Mouse (Mus musculus) forebrain, embryonic 16.5 days (tissue): ENCODE results near the gene Ddx20. TPM values are rescaled to one million over a fixed set of nuclear protein-coding genes. Genes with fewer than 3 reads are reported as not detected.

Experiments
- ATAC-seq: fragments of 200-750 bp; cut with Nextera tagmentation; 2 replicates; pipeline ENCODE4 v1.8.0; 2017; ENCODE audit warnings: mild to moderate bottlenecking, moderate library complexity
- H3K27ac ChIP-seq: fragments of 300-500 bp; sonication (generic); 2 replicates; pipeline ENCODE4 v1.5.1; 2014; ENCODE audit warnings: low read length, control low read depth
- H3K27me3 ChIP-seq: fragments of 300-500 bp; sonication (generic); replicated peaks from 2 replicates; pipeline ENCODE4 v1.6.1; 2014; ENCODE audit warnings: low read length; ENCODE audit not compliant: control insufficient read depth, insufficient read depth
- H3K36me3 ChIP-seq: fragments of 300-500 bp; sonication (generic); 2 replicates; pipeline ENCODE4 v1.6.1; 2014; ENCODE audit not compliant: control insufficient read depth, insufficient read depth
- H3K4me1 ChIP-seq: fragments of 300-500 bp; sonication (generic); replicated peaks from 2 replicates; pipeline ENCODE4 v1.6.1; 2014; ENCODE audit warnings: low read length; ENCODE audit not compliant: control insufficient read depth, insufficient read depth
- H3K4me2 ChIP-seq: fragments of 300-500 bp; sonication (generic); 2 replicates; pipeline ENCODE4 v1.6.1; 2014; ENCODE audit warnings: mild to moderate bottlenecking, low read length, control low read depth
- H3K4me3 ChIP-seq: fragments of 300-500 bp; sonication (generic); replicated peaks from 2 replicates; pipeline ENCODE4 v1.5.1; 2014; ENCODE audit warnings: mild to moderate bottlenecking, low read length, control low read depth
- H3K9ac ChIP-seq: fragments of 300-500 bp; sonication (generic); replicated peaks from 2 replicates; pipeline ENCODE4 v1.6.1; 2014; ENCODE audit warnings: low read depth, low read length, control low read depth
- H3K9me3 ChIP-seq: fragments of 300-500 bp; sonication (generic); 2 replicates; pipeline ENCODE4 v1.6.1; 2016; ENCODE audit warnings: low read length; ENCODE audit not compliant: control insufficient read depth
- WGBS: fragments of 180-500 bp; shearing (Covaris S2); extraction: QIAGEN DNeasy Blood & Tissue Kit; methylation state at CpG from one replicate; pipeline ENCODE4 v1.1.7; 2014; 5-methylcytosine and 5-hydroxymethylcytosine counted together
- polyA plus RNA-seq: library from polyadenylated mRNA; unstranded; fragments of >200 nt; fragmentation: Nextera tagmentation; extraction: Ambion mirVana; gene quantifications from 2 replicates; pipeline ENCODE4 v1.2.1, GENCODE M21; 2015

The Ddx20 gene
- polyA plus RNA-seq: 31.6 and 35.3 TPM in 2 replicates

DNA sequence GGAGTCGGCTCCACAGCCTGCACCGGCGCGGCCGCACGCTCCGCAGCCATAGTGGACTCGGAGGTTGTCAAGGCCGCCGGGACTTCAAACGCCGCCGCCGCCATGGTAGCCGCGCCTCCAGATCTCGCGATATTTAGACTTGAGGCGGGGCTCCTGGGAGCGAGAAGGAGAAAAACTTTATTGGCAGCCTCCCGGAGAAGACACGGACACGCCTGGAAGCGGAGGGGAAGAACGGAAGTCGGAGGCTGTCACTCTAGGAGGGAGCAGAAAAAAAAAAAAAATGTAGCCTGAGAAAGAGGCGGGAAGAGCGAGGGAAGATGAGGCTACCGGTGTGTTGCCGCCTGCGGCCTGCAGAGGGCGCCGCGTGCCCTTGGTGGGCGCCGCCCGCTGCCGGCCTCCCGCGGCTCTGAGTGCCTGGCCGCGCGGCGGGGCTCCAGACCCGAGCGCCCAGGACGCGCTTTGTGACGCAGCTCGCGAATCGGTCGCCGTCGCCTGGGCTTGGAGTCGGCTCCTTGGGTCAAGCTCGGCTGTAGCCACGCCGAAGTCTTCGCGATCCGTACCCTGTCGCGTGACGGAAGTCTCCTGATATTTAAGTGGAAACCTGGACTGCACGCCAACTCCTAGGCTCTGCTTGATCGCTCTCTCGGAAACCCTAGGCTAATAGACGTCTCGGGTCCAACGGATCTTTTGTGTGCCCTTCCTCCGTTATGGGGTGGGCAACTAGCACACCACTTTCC lies at the start of gene Ddx20:
TSS of gene Ddx20 (minus strand) at position 251 of the 737 bp plus-strand sequence.
- H3K4me2 ChIP-seq: peak within 1 kb of the TSS; percentile 72
- peak; percentile 97 for ATAC-seq
- H3K4me1 ChIP-seq: peaks cover 13% of the 10 kb centered on the region
- no peaks in the 10 kb centered on the region for H3K27me3 ChIP-seq
- H3K9me3 ChIP-seq: no peaks in the 10 kb centered on the region
- peak within 1 kb of the TSS; percentile 83 for H3K4me3 ChIP-seq
- WGBS: under 1% methylated on average over 72 of the region's 72 CpGs
- peak within 1 kb of the TSS; percentile 90 for H3K9ac ChIP-seq
- peak within 1 kb of the TSS; percentile 88 for H3K27ac ChIP-seq
- H3K36me3 ChIP-seq: peaks cover 5% of the 10 kb centered on the region

DNA sequence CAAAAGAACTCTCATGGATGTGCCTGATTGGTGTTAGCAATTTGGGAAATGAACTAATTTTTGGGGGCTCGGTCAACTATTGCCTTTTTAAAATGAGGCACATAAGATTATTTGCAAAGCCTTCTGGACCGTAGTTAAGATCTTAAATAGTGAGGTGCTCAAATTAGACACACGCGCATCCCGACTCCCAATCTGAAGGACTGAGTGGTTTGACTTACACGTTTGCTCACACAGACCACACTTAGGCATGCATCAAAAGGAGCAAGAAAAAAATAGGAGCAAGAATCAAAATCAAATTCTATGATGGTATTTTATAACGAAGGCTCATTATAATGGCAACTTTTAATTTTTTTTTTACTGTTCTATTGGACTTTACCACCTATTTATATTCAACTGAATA lies 49.7 kb upstream of the Ddx20 start:
- no peak overlapping the region for H3K27ac ChIP-seq
- peaks cover 5% of the 10 kb centered on the region; the same call in 1 of the 2 replicates for H3K36me3 ChIP-seq
- H3K9me3 ChIP-seq: no peaks in the 10 kb centered on the region
- no peak overlapping the region for H3K4me2 ChIP-seq
- no peak for ATAC-seq
- H3K9ac ChIP-seq: no peak overlapping the region
- no peaks in the 10 kb centered on the region for H3K4me1 ChIP-seq
- H3K4me3 ChIP-seq: no peak overlapping the region
- no peaks in the 10 kb centered on the region for H3K27me3 ChIP-seq
- 87% methylated on average over 7 of the region's 7 CpGs for WGBS

GRCm38 (mm10) chr3:105736148-105736547 lies 48.8 kb upstream of the Ddx20 start:
- WGBS: 83% methylated on average over 1 of the region's 1 CpGs
- ATAC-seq: no peak
- no peaks in the 10 kb centered on the region for H3K9me3 ChIP-seq
- no peaks in the 10 kb centered on the region for H3K27me3 ChIP-seq
- H3K36me3 ChIP-seq: peaks cover 5% of the 10 kb centered on the region; the same call in 1 of the 2 replicates
- H3K9ac ChIP-seq: no peak overlapping the region
- H3K4me1 ChIP-seq: no peaks in the 10 kb centered on the region
- no peak overlapping the region for H3K4me2 ChIP-seq
- H3K27ac ChIP-seq: no peak overlapping the region
- H3K4me3 ChIP-seq: no peak overlapping the region

GRCm38 (mm10) chr3:105735285-105735684 lies 47.9 kb upstream of the Ddx20 start:
- no peak for ATAC-seq
- no peaks in the 10 kb centered on the region for H3K9me3 ChIP-seq
- no peak overlapping the region for H3K4me2 ChIP-seq
- peaks cover 5% of the 10 kb centered on the region; the same call in 1 of the 2 replicates for H3K36me3 ChIP-seq
- no peak overlapping the region for H3K9ac ChIP-seq
- H3K27ac ChIP-seq: no peak overlapping the region
- no peaks in the 10 kb centered on the region for H3K27me3 ChIP-seq
- H3K4me1 ChIP-seq: no peaks in the 10 kb centered on the region
- no peak overlapping the region for H3K4me3 ChIP-seq

- 78% methylated on average over 4 of the region's 4 CpGs for WGBS
- Histone ChIP-seq H3K9me3 (no peaks in the 10 kb centered on the region), H3K4me3 (no peak overlapping the region), H3K9ac (no peak overlapping the region), H3K27me3 (no peaks in the 10 kb centered on the region), H3K4me1 (no peaks in the 10 kb centered on the region), H3K27ac (no peak overlapping the region), H3K36me3 (peaks cover 3% of the 10 kb centered on the region; the same call in 1 of the 2 replicates), H3K4me2 (no peak overlapping the region)
- no peak for ATAC-seq
Measured at GRCm38 (mm10) chr3:105733538-105733937, 46.2 kb upstream of the Ddx20 start.

- WGBS: 96% methylated on average over 4 of the region's 4 CpGs
- Histone ChIP-seq H3K4me1 (no peaks in the 10 kb centered on the region), H3K4me3 (no peak overlapping the region), H3K4me2 (no peak overlapping the region), H3K27me3 (no peaks in the 10 kb centered on the region), H3K36me3 (peaks cover 3% of the 10 kb centered on the region; the same call in 1 of the 2 replicates), H3K27ac (no peak overlapping the region), H3K9me3 (no peaks in the 10 kb centered on the region), H3K9ac (no peak overlapping the region)
- no peak for ATAC-seq
Measured at GRCm38 (mm10) chr3:105732360-105732759, 45.0 kb upstream of the Ddx20 start.

DNA sequence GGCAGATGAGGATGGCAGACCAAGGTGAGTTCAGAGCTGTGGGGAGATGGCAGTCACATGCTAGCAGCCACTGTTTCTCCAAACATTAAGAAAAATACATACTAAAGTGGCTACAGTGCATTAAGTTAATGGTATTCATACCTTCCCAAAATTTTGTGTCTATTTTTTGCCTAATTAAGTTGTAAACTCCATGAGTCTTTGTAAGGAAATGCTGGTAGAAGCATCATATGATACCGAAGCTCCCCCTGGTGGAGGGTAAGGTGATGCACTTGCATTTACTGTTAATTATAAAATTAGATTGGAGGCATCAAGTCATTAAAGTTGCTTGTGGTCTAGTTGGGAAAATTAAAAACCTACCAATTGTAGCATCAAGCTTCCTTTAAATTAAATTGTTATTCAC lies 38.7 kb upstream of the Ddx20 start:
- no peak overlapping the region for H3K9ac ChIP-seq
- H3K4me2 ChIP-seq: no peak overlapping the region
- H3K27ac ChIP-seq: no peak overlapping the region
- no peak overlapping the region for H3K4me3 ChIP-seq
- H3K36me3 ChIP-seq: no peaks in the 10 kb centered on the region
- no peaks in the 10 kb centered on the region for H3K9me3 ChIP-seq
- H3K4me1 ChIP-seq: no peaks in the 10 kb centered on the region
- H3K27me3 ChIP-seq: no peaks in the 10 kb centered on the region
- no peak for ATAC-seq
- 0% methylated on average over 1 of the region's 1 CpGs for WGBS

- Histone ChIP-seq H3K27ac (no peak overlapping the region), H3K27me3 (no peaks in the 10 kb centered on the region), H3K36me3 (no peaks in the 10 kb centered on the region), H3K4me3 (no peak overlapping the region), H3K4me2 (no peak overlapping the region), H3K9ac (no peak overlapping the region), H3K4me1 (peaks cover 3% of the 10 kb centered on the region; the same call in 1 of the 2 replicates), H3K9me3 (no peaks in the 10 kb centered on the region)
- no peak for ATAC-seq
- WGBS: 88% methylated on average over 3 of the region's 3 CpGs
Measured at GRCm38 (mm10) chr3:105722510-105722909, 35.1 kb upstream of the Ddx20 start.

- Histone ChIP-seq H3K36me3 (no peaks in the 10 kb centered on the region), H3K27me3 (no peaks in the 10 kb centered on the region), H3K27ac (no peak overlapping the region), H3K4me3 (no peak overlapping the region), H3K4me1 (peaks cover 3% of the 10 kb centered on the region; the same call in 1 of the 2 replicates), H3K9me3 (no peaks in the 10 kb centered on the region), H3K9ac (no peak overlapping the region), H3K4me2 (no peak overlapping the region)
- ATAC-seq: no peak
- 80% methylated on average over 2 of the region's 2 CpGs for WGBS
Measured at GRCm38 (mm10) chr3:105721681-105722201, 34.4 kb upstream of the Ddx20 start.
